Mouse (Mus musculus): ENCODE measurements around the gene Atp6v0e. TPM values are rescaled to one million over a fixed set of nuclear protein-coding genes. Genes with fewer than 3 reads are reported as not detected.

Atp6v0e gene
- 279 and 354 TPM in 2 replicates for polyA plus RNA-seq (2012; rRNA removed)

DNA sequence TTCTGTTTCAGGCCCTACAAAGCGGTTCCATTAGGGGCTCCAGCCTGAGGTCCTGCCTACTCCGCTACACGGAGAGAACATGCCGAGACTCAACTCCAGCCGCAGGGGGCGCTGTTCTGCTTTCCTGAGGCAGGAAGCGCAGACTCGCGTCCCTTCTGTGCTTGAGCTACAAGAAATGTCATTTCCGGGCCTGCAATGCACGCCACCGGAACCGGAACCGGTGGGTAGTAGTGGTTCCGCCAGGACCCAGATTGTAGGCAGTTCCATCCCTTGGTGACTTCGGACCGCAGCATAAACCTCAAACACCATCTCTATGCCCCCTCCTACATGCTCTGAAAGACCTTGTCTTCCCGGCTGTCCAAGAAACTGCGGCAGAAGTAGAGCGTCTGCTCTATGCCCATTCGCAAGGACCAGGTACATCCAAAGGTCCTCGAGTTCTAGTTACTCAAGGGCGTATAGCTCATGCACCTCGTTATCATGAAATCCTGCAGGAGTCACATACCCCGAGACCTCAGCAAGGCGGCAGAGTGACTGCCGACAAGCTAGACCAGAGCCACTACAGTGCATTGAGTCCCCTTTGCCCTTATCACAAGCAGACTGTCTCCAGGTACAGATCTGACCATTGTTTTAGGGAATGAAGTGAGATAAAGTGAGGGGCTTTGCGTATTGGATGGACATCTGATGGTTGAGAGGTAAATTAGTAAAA is at the start of gene Atp6v0e:
Gene Atp6v0e, plus strand, starts transcription at position 254 of the 706 bp plus-strand sequence.
- peak; percentile 97 for TF ChIP-seq CTCF (IDR thresholded peaks at IDR 0.05; ENCODE audit: borderline replicate concordance, control insufficient read depth, extremely low read depth, insufficient read depth, low read length, poor library complexity)
- peak; percentile 52; the same call in 1 of the 2 replicates for TF ChIP-seq POLR2A (IDR thresholded peaks at IDR 0.05; ENCODE audit: control insufficient read depth, extremely low read depth, insufficient read depth, low read length, poor library complexity)
- WGBS: 4% methylated on average over 28 of the region's 28 CpGs
- peak; percentile 91 for DNase-seq
- Histone ChIP-seq H3K27ac (ENCODE audit: control insufficient read depth, insufficient read depth, low read length) (no peak within 1 kb of the TSS), H3K36me3 (ENCODE audit: control insufficient read depth, insufficient read depth, low read length) (no peaks in the 10 kb centered on the region), H3K27me3 (ENCODE audit: control insufficient read depth, insufficient read depth, low read length) (no peaks in the 10 kb centered on the region), H3K4me1 (replicated peaks; ENCODE audit: control insufficient read depth, insufficient read depth, low read length) (0 out of 2 replicates have a peak, but pooled peaks cover 7% of the 10 kb centered on the region), H3K4me3 (ENCODE audit: control insufficient read depth, insufficient read depth, low read length) (peak within 1 kb of the TSS; percentile 66)

DNA sequence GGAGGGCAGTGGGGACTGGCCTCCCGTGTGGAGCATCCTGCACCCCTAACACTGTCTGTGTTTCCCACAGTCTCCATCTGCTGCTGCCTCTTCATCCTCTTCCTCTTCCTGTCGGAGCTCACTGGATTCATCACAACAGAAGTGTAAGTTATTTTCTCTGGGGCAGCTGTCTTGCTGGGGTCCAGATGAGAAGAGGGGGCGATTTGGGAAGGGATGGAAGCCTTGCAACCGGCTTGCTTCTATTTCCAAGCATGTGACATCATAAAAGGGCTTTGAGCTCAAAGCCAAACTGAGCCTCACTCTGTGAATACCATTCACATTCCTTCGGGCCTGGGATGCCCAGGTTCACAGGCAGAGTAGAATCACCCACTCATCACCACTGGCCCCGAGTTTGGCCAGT is 48.7 kb upstream of the Atp6v0e start:
- H3K27me3 ChIP-seq (ENCODE audit: control insufficient read depth, insufficient read depth, low read length): no peaks in the 10 kb centered on the region
- no peak overlapping the region for H3K27ac ChIP-seq (ENCODE audit: control insufficient read depth, insufficient read depth, low read length)
- DNase-seq: no peak
- H3K4me1 ChIP-seq (replicated peaks; ENCODE audit: control insufficient read depth, insufficient read depth, low read length): no peaks in the 10 kb centered on the region
- WGBS: 93% methylated on average over 6 of the region's 6 CpGs
- TF ChIP-seq POLR2A (IDR thresholded peaks at IDR 0.05; ENCODE audit: control insufficient read depth, extremely low read depth, insufficient read depth, low read length, poor library complexity) (no peak), CTCF (IDR thresholded peaks at IDR 0.05; ENCODE audit: borderline replicate concordance, control insufficient read depth, extremely low read depth, insufficient read depth, low read length, poor library complexity) (no peak)
- H3K4me3 ChIP-seq (ENCODE audit: control insufficient read depth, insufficient read depth, low read length): no peak overlapping the region
- no peaks in the 10 kb centered on the region for H3K36me3 ChIP-seq (ENCODE audit: control insufficient read depth, insufficient read depth, low read length)

DNA sequence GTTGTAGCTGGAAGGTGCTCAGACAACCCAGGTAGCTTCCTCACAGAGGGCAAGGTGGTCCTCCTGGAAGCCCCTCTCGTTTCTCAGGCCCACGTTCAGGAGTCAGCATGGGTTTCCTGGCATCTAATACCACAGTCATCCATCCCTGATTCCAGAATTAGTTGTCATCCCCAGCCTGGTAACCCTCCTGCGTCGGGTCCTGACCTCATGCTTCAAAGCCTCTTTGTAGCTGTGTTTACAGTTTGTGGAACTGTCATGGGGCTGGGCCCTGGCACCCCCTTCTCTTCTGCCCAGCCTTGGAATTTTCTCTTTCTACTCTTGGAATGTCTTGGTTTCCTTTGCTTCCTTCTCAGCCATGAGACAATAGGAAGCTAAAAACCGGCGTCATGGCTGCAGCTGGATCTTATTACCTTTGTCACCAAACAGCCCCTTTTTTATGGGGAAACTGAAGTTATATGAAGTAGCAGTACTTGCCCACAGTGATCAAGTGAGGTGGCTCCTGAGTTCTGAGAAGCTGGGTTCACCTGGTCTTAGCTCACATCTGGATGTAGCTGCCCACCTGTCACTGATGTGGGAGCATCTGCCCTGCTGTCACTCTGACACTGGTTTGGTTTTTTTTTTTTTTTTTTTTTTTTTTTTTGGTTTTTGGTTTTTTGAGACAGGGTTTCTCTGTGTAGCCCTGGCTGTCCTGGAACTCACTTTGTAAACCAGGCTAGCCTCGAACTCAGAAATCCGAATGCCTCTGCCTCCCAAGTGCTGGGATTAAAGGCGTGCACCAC is 48.1 kb upstream of the Atp6v0e start:
- no peak overlapping the region for H3K27ac ChIP-seq (ENCODE audit: control insufficient read depth, insufficient read depth, low read length)
- no peak for DNase-seq
- WGBS: 89% methylated on average over 9 of the region's 9 CpGs
- no peak overlapping the region for H3K4me3 ChIP-seq (ENCODE audit: control insufficient read depth, insufficient read depth, low read length)
- no peaks in the 10 kb centered on the region for H3K4me1 ChIP-seq (replicated peaks; ENCODE audit: control insufficient read depth, insufficient read depth, low read length)
- H3K27me3 ChIP-seq (ENCODE audit: control insufficient read depth, insufficient read depth, low read length): no peaks in the 10 kb centered on the region
- TF ChIP-seq POLR2A (IDR thresholded peaks at IDR 0.05; ENCODE audit: control insufficient read depth, extremely low read depth, insufficient read depth, low read length, poor library complexity) (no peak), CTCF (IDR thresholded peaks at IDR 0.05; ENCODE audit: borderline replicate concordance, control insufficient read depth, extremely low read depth, insufficient read depth, low read length, poor library complexity) (no peak)
- H3K36me3 ChIP-seq (ENCODE audit: control insufficient read depth, insufficient read depth, low read length): no peaks in the 10 kb centered on the region

DNA sequence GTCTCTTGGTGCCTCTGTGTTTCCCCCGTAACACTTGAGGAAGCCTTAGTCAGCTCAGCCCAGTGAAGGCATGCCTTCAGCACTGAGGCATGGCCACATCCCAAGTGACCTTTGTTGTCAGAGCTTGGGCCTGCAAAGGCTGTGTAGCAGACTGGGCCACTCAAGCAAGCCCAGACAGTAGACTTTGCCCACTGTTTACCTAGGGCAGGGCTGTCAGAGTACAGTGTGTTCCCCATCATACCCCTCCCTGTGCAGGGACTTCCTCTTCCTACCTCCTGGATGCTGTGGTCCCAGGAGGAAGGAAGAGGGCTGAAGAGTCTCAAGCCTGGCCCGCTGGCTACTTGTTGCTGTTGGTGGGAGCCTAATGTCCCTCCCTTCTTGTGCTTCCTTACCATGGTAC is 46.3 kb upstream of the Atp6v0e start:
- H3K4me3 ChIP-seq (ENCODE audit: control insufficient read depth, insufficient read depth, low read length): no peak overlapping the region

DNA sequence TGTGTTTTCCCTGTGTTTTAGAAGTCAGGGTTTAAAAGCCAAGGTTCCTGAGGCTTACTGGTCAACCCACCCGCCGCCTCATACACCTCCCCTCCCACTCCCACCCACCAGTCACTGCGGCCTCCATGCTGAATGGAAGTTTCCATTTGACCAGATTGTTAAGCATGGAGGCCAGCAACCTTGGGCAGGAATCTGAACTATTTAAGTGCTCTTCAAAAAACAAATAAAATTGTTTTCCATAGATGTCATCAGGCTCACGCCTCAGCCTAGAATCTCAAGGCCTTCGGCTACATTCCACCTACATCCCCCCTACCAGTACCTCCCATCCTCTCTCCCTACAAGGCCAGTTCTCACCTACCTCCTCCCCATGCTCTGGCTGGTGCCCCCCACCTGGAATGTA is 44.5 kb upstream of the Atp6v0e start:
- DNase-seq: no peak
- TF ChIP-seq POLR2A (IDR thresholded peaks at IDR 0.05; ENCODE audit: control insufficient read depth, extremely low read depth, insufficient read depth, low read length, poor library complexity): no peak
- no peak for TF ChIP-seq CTCF (IDR thresholded peaks at IDR 0.05; ENCODE audit: borderline replicate concordance, control insufficient read depth, extremely low read depth, insufficient read depth, low read length, poor library complexity)
- whole genome bisulfite sequencing: 97% methylated on average over 5 of the region's 5 CpGs
- no peaks in the 10 kb centered on the region for H3K36me3 ChIP-seq (ENCODE audit: control insufficient read depth, insufficient read depth, low read length)
- H3K4me3 ChIP-seq (ENCODE audit: control insufficient read depth, insufficient read depth, low read length): no peak overlapping the region
- H3K27ac ChIP-seq (ENCODE audit: control insufficient read depth, insufficient read depth, low read length): no peak overlapping the region
- H3K27me3 ChIP-seq (ENCODE audit: control insufficient read depth, insufficient read depth, low read length): no peaks in the 10 kb centered on the region
- no peaks in the 10 kb centered on the region for H3K4me1 ChIP-seq (replicated peaks; ENCODE audit: control insufficient read depth, insufficient read depth, low read length)

More for the DNA sequence above, 46.3 kb upstream of the Atp6v0e start:
- H3K4me1 ChIP-seq (replicated peaks; ENCODE audit: control insufficient read depth, insufficient read depth, low read length): no peaks in the 10 kb centered on the region
- TF ChIP-seq CTCF (IDR thresholded peaks at IDR 0.05; ENCODE audit: borderline replicate concordance, control insufficient read depth, extremely low read depth, insufficient read depth, low read length, poor library complexity) (no peak), POLR2A (IDR thresholded peaks at IDR 0.05; ENCODE audit: control insufficient read depth, extremely low read depth, insufficient read depth, low read length, poor library complexity) (no peak)
- no peak for DNase-seq
- H3K36me3 ChIP-seq (ENCODE audit: control insufficient read depth, insufficient read depth, low read length): no peaks in the 10 kb centered on the region
- no peak overlapping the region for H3K27ac ChIP-seq (ENCODE audit: control insufficient read depth, insufficient read depth, low read length)
- no peaks in the 10 kb centered on the region for H3K27me3 ChIP-seq (ENCODE audit: control insufficient read depth, insufficient read depth, low read length)
- WGBS: 80% methylated on average over 2 of the region's 2 CpGs

DNA sequence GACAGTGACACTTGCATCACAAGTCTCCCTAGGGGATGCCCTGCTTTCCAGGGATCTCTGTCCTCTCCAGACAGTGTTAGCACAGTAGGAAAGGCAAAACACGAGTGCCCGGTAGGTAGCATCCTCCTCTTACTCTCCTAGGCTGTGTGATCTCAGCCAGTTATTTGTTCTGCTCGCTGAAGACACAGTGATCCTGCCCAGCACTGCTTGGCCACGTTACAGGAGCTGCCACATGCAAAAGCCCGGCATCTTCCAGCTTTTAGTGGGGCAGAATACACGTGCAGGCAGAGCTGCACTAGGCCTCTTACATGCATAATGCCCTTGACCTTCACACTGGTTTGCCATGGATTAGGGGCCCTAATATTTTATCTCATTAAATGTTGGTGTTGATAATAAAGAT is 43.5 kb upstream of the Atp6v0e start:
- DNase-seq: no peak
- Histone ChIP-seq H3K27ac (ENCODE audit: control insufficient read depth, insufficient read depth, low read length) (no peak overlapping the region), H3K4me3 (ENCODE audit: control insufficient read depth, insufficient read depth, low read length) (no peak overlapping the region), H3K27me3 (ENCODE audit: control insufficient read depth, insufficient read depth, low read length) (no peaks in the 10 kb centered on the region), H3K4me1 (replicated peaks; ENCODE audit: control insufficient read depth, insufficient read depth, low read length) (no peaks in the 10 kb centered on the region), H3K36me3 (ENCODE audit: control insufficient read depth, insufficient read depth, low read length) (no peaks in the 10 kb centered on the region)
- 96% methylated on average over 6 of the region's 6 CpGs for WGBS
- TF ChIP-seq CTCF (IDR thresholded peaks at IDR 0.05; ENCODE audit: borderline replicate concordance, control insufficient read depth, extremely low read depth, insufficient read depth, low read length, poor library complexity) (no peak), POLR2A (IDR thresholded peaks at IDR 0.05; ENCODE audit: control insufficient read depth, extremely low read depth, insufficient read depth, low read length, poor library complexity) (no peak)
